Mouse (Mus musculus) megakaryocyte-erythroid progenitor cell, adult 5-6 weeks (primary cell): Measurements from ENCODE around the gene Ttc27. TPM values are rescaled to one million over a fixed set of nuclear protein-coding genes. Genes with fewer than 3 reads are reported as not detected.

Source experiments
- ATAC-seq: replicated peaks from 2 replicates; pipeline ENCODE4 v1.8.0; 2016; ENCODE audit warnings: mild to moderate bottlenecking, inconsistent platforms; ENCODE audit not compliant: severe bottlenecking, poor library complexity, low FRiP score, low TSS enrichment
- total RNA-seq, 2 experiments: library from RNA; stranded (forward) in 1 of 2; stranded (reverse) in 1 of 2; fragments of 200-1000, 215-1000 nt in 1 of 2; fragments of >200 nt in 1 of 2; fragmentation: Nextera tagmentation in 1 of 2; gene quantifications; 2 replicates each; pipeline ENCODE4 v1.2.3; 2014 to 2017

The Ttc27 gene
- total RNA-seq, 2 experiments from 2014 or later = 50.6 to 65.9 TPM

DNA sequence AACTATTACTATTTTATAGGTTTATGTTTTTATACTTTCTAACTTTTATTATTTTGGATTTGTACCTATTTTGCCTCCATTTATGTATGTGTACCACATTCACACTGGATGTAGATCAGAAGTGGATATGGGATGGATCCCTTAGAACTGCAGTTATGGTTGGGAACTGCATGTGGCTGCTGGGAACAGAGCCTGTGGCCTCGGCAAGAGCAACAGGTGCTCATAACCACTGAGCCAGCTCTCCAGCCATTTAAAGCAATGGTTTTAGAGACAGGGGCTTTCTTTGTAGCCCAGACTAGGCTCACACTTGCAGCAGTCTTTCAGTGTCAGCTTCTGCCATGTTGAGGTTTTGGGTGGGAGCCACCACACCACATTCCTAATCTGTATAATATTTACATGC, 32.1 kb downstream of the Ttc27 start:
- ATAC-seq = no peak

GRCm38 (mm10) chr17:74751026-74751425, 33.5 kb downstream of the Ttc27 start:
- ATAC-seq = no peak

- no peak for ATAC-seq
Measured at GRCm38 (mm10) chr17:74752906-74753627, 35.5 kb downstream of the Ttc27 start.

DNA sequence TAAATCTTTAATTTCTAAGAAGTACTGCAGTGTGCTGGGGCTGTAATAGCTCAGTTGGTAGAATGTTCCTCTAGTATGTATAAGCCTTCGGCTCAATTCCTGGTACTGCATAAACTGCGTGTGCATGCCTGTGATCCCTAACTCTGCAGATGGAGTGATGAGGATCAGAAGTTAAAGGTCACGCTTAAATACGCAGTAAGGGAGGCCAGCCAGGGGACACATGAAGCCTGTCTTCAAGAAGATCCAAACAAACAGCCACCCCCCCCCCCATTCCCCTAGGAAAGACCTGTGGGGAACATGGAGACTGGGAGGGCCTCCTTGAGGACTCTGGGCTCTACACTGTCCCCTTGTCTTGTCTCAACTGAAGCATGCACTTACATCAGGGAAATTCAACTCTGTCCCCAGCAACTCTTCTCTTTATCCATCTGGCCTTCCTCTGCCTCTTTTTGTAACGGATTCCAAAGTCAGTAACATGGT, 36.1 kb downstream of the Ttc27 start:
- ATAC-seq = no peak

- ATAC-seq = no peak
Measured at GRCm38 (mm10) chr17:74754369-74755118, 37.0 kb downstream of the Ttc27 start.

- ATAC-seq = peak; percentile 91
Measured at GRCm38 (mm10) chr17:74769390-74769811, 51.9 kb downstream of the Ttc27 start.

GRCm38 (mm10) chr17:74772364-74772763, 54.8 kb downstream of the Ttc27 start:
- no peak for ATAC-seq

GRCm38 (mm10) chr17:74773556-74773955, 56.0 kb downstream of the Ttc27 start:
- ATAC-seq = no peak

- no peak for ATAC-seq
Measured at GRCm38 (mm10) chr17:74780133-74780532, 62.6 kb downstream of the Ttc27 start.

GRCm38 (mm10) chr17:74780627-74781026, 63.1 kb downstream of the Ttc27 start:
- ATAC-seq = no peak

DNA sequence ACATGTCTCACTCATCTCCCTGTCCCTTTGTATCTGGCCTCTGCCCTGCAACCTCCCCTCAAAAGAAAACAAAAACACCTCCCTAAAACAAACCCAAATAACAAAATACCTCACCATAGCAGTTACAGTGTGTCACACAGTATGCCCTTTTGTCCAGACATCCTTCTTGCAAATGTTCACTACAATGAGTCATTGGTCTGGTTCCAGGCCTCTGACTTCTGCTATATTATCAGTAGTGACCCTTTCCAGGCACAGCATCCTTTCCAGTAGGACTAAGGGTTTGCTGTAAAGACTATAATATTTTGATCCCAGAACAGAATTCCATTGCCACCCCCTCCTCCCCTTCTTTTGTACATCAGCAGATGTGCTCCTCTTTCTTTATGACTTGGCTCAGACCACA, 64.4 kb downstream of the Ttc27 start:
- ATAC-seq = no peak

GRCm38 (mm10) chr17:74785586-74785985, 68.1 kb downstream of the Ttc27 start:
- no peak for ATAC-seq

- ATAC-seq = no peak
Measured at GRCm38 (mm10) chr17:74786198-74786734, 68.7 kb downstream of the Ttc27 start.

GRCm38 (mm10) chr17:74796023-74796699, 78.6 kb downstream of the Ttc27 start:
- no peak for ATAC-seq

DNA sequence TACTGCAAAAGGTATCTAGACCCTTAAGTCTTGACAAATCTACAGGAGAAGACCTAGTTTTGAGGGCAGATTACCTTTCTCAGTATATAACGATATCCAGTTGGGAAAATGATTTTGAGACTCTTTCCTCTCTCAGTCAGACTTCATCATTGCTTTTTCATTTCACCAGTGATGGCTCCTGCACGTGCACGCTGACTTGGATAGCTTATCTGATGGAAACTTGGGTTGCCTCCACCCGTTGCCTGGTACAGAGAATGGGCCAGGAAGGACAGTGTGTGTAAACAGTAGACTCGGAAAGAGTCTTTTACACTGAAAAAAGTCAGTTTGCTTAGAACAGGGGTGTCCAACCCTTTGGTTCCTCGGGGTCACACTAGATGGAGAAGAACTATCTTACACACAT, 82.3 kb downstream of the Ttc27 start:
- ATAC-seq = peak; percentile 64; the same call in 1 of the 2 replicates

DNA sequence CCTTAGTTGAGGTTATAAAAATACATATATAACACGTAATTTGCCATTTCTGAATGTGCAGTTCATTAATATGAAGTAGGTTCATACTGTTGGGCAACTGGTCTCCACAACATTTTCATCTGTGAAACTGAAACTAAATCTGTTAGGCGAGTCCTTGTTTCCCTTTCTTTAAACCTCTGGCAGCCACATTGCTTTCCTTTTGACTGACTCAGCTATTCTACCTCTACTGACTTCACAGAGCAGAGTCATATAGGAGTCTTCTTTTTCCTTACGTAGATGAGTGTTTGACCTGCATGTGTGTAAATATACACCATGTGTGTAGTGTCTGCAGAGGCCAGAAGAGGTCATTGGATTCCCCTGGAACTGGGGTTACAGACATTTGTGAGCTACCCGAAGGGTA, 85.2 kb downstream of the Ttc27 start:
- ATAC-seq = no peak

GRCm38 (mm10) chr17:74803835-74804234, 86.3 kb downstream of the Ttc27 start:
- no peak for ATAC-seq

- ATAC-seq = no peak
Measured at GRCm38 (mm10) chr17:74804321-74804930, 86.9 kb downstream of the Ttc27 start.

DNA sequence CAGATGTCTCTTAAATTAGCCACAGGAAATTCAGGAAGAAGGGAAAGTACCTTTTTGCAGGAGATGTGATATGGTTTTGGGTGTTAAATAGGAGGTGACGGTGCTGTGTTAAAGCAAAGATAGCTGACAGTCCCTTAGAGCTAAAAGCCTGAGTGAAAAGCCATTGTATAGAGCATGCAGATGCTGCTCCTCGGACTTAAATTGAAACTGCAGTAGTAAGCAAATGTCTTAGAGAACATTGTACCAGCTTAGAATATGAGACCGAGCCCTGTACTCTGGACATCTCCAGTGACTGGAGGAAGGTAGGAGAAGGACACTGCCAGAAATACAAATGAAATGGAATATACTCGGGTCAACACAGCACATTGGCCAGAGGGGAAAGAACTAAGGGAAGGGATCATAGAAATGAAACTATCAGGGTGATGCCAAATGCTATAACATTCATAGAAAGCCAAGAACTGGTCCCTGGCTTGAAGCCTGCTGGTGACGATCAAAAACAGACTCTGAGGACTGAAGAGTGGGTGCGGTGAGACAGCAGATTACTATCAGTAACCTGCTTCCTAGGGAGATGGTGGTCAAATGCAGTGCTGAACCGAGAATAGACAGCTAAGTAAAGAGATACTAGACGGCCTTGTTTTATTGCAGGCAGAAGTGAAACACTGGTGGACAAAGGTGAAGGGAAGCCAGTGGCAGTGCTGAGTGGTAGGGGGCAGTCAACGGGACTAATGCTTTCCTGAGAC, 90.1 kb downstream of the Ttc27 start:
- peak; percentile 76 for ATAC-seq
